Mouse (Mus musculus): Measurements from ENCODE around the gene Cbx7. TPM values are rescaled to one million over a fixed set of nuclear protein-coding genes. Genes with fewer than 3 reads are reported as not detected.

The Cbx7 gene
- total and polyA plus RNA-seq, 2 experiments: 4.0 to 10.1 TPM

GRCm38 (mm10) chr15:79928316-79928715, 42.6 kb downstream of the Cbx7 start:
- Histone ChIP-seq H3K36me3 (ENCODE audit: control insufficient read depth, insufficient read depth, low read length) (no peaks in the 10 kb centered on the region), H3K4me1 (ENCODE audit: control insufficient read depth, insufficient read depth, low read length) (0 out of 2 replicates have a peak, but pooled peaks cover 6% of the 10 kb centered on the region), H3K27me3 (ENCODE audit: control insufficient read depth, insufficient read depth, low read length) (no peaks in the 10 kb centered on the region), H3K9ac (ENCODE audit: low read depth, low read length) (no peak overlapping the region), H3K4me3 (ENCODE audit: insufficient read depth, low read depth, low read length) (no peak overlapping the region), H3K27ac (replicated peaks; ENCODE audit: insufficient read depth, low read depth, low read length) (peak overlapping the region; percentile 57), H3K79me2 (ENCODE audit: control insufficient read depth, insufficient read depth, low read length) (no peaks in the 10 kb centered on the region)
- peak; percentile 7 for DNase-seq (ENCODE audit: extremely low read depth, low read depth, low spot score)
- no peak for TF ChIP-seq CTCF (IDR thresholded peaks at IDR 0.05; ENCODE audit: low read depth, low read length)
- no peak for TF ChIP-seq POLR2A (IDR thresholded peaks at IDR 0.05; ENCODE audit: extremely low read depth, insufficient read depth, low read length)
- 96% methylated on average over 3 of the region's 3 CpGs for WGBS

GRCm38 (mm10) chr15:79927637-79928122, 43.2 kb downstream of the Cbx7 start:
- TF ChIP-seq POLR2A (IDR thresholded peaks at IDR 0.05; ENCODE audit: extremely low read depth, insufficient read depth, low read length): peak; percentile 74
- no peak for TF ChIP-seq CTCF (IDR thresholded peaks at IDR 0.05; ENCODE audit: low read depth, low read length)
- peak overlapping the region; percentile 57 for H3K27ac ChIP-seq (replicated peaks; ENCODE audit: insufficient read depth, low read depth, low read length)
- H3K79me2 ChIP-seq (ENCODE audit: control insufficient read depth, insufficient read depth, low read length): no peaks in the 10 kb centered on the region
- DNase-seq (ENCODE audit: extremely low read depth, low read depth, low spot score): peak; percentile 82
- 0 out of 2 replicates have a peak, but pooled peaks cover 6% of the 10 kb centered on the region for H3K4me1 ChIP-seq (ENCODE audit: control insufficient read depth, insufficient read depth, low read length)
- H3K9ac ChIP-seq (ENCODE audit: low read depth, low read length): peak overlapping the region; percentile 87
- no peaks in the 10 kb centered on the region for H3K36me3 ChIP-seq (ENCODE audit: control insufficient read depth, insufficient read depth, low read length)
- H3K27me3 ChIP-seq (ENCODE audit: control insufficient read depth, insufficient read depth, low read length): no peaks in the 10 kb centered on the region
- WGBS: under 1% methylated on average over 29 of the region's 29 CpGs
- H3K4me3 ChIP-seq (ENCODE audit: insufficient read depth, low read depth, low read length): peak overlapping the region; percentile 64

GRCm38 (mm10) chr15:79926856-79927416, 44.0 kb downstream of the Cbx7 start:
- no peak for DNase-seq (ENCODE audit: extremely low read depth, low read depth, low spot score)
- Histone ChIP-seq H3K4me1 (ENCODE audit: control insufficient read depth, insufficient read depth, low read length) (0 out of 2 replicates have a peak, but pooled peaks cover 6% of the 10 kb centered on the region), H3K4me3 (ENCODE audit: insufficient read depth, low read depth, low read length) (no peak overlapping the region), H3K27me3 (ENCODE audit: control insufficient read depth, insufficient read depth, low read length) (no peaks in the 10 kb centered on the region), H3K79me2 (ENCODE audit: control insufficient read depth, insufficient read depth, low read length) (no peaks in the 10 kb centered on the region), H3K9ac (ENCODE audit: low read depth, low read length) (no peak overlapping the region; the same call in 1 of the 2 replicates), H3K27ac (replicated peaks; ENCODE audit: insufficient read depth, low read depth, low read length) (no peak overlapping the region; the same call in 1 of the 2 replicates), H3K36me3 (ENCODE audit: control insufficient read depth, insufficient read depth, low read length) (no peaks in the 10 kb centered on the region)
- TF ChIP-seq CTCF (IDR thresholded peaks at IDR 0.05; ENCODE audit: low read depth, low read length) (no peak), POLR2A (IDR thresholded peaks at IDR 0.05; ENCODE audit: extremely low read depth, insufficient read depth, low read length) (no peak)
- WGBS: 93% methylated on average over 11 of the region's 11 CpGs

- no peak for DNase-seq (ENCODE audit: extremely low read depth, low read depth, low spot score)
- no peak overlapping the region for H3K4me3 ChIP-seq (ENCODE audit: insufficient read depth, low read depth, low read length)
- H3K9ac ChIP-seq (ENCODE audit: low read depth, low read length): no peak overlapping the region
- H3K27ac ChIP-seq (replicated peaks; ENCODE audit: insufficient read depth, low read depth, low read length): no peak overlapping the region
- H3K4me1 ChIP-seq (ENCODE audit: control insufficient read depth, insufficient read depth, low read length): no peaks in the 10 kb centered on the region
- TF ChIP-seq POLR2A (IDR thresholded peaks at IDR 0.05; ENCODE audit: extremely low read depth, insufficient read depth, low read length): no peak
- no peak for TF ChIP-seq CTCF (IDR thresholded peaks at IDR 0.05; ENCODE audit: low read depth, low read length)
- no peaks in the 10 kb centered on the region for H3K36me3 ChIP-seq (ENCODE audit: control insufficient read depth, insufficient read depth, low read length)
- no peaks in the 10 kb centered on the region for H3K79me2 ChIP-seq (ENCODE audit: control insufficient read depth, insufficient read depth, low read length)
- no peaks in the 10 kb centered on the region for H3K27me3 ChIP-seq (ENCODE audit: control insufficient read depth, insufficient read depth, low read length)
- 70% methylated on average over 2 of the region's 2 CpGs for WGBS
These were observed 51.1 kb downstream of the Cbx7 start for GRCm38 (mm10) chr15:79919787-79920186.

- TF ChIP-seq CTCF (IDR thresholded peaks at IDR 0.05; ENCODE audit: low read depth, low read length): no peak
- no peak for TF ChIP-seq POLR2A (IDR thresholded peaks at IDR 0.05; ENCODE audit: extremely low read depth, insufficient read depth, low read length)
- no peak for DNase-seq (ENCODE audit: extremely low read depth, low read depth, low spot score)
- WGBS: 91% methylated on average over 16 of the region's 16 CpGs
- Histone ChIP-seq H3K36me3 (ENCODE audit: control insufficient read depth, insufficient read depth, low read length) (no peaks in the 10 kb centered on the region), H3K79me2 (ENCODE audit: control insufficient read depth, insufficient read depth, low read length) (no peaks in the 10 kb centered on the region), H3K4me1 (ENCODE audit: control insufficient read depth, insufficient read depth, low read length) (no peaks in the 10 kb centered on the region), H3K27ac (replicated peaks; ENCODE audit: insufficient read depth, low read depth, low read length) (no peak overlapping the region), H3K27me3 (ENCODE audit: control insufficient read depth, insufficient read depth, low read length) (no peaks in the 10 kb centered on the region), H3K4me3 (ENCODE audit: insufficient read depth, low read depth, low read length) (no peak overlapping the region), H3K9ac (ENCODE audit: low read depth, low read length) (no peak overlapping the region)
These were observed 52.4 kb downstream of the Cbx7 start for GRCm38 (mm10) chr15:79918485-79918884.

GRCm38 (mm10) chr15:79917111-79917720, 53.7 kb downstream of the Cbx7 start:
- no peak for DNase-seq (ENCODE audit: extremely low read depth, low read depth, low spot score)
- H3K27me3 ChIP-seq (ENCODE audit: control insufficient read depth, insufficient read depth, low read length): no peaks in the 10 kb centered on the region
- H3K79me2 ChIP-seq (ENCODE audit: control insufficient read depth, insufficient read depth, low read length): no peaks in the 10 kb centered on the region
- TF ChIP-seq POLR2A (IDR thresholded peaks at IDR 0.05; ENCODE audit: extremely low read depth, insufficient read depth, low read length) (no peak), CTCF (IDR thresholded peaks at IDR 0.05; ENCODE audit: low read depth, low read length) (no peak)
- H3K36me3 ChIP-seq (ENCODE audit: control insufficient read depth, insufficient read depth, low read length): no peaks in the 10 kb centered on the region
- WGBS: 93% methylated on average over 14 of the region's 14 CpGs
- H3K27ac ChIP-seq (replicated peaks; ENCODE audit: insufficient read depth, low read depth, low read length): no peak overlapping the region
- H3K9ac ChIP-seq (ENCODE audit: low read depth, low read length): no peak overlapping the region
- no peak overlapping the region for H3K4me3 ChIP-seq (ENCODE audit: insufficient read depth, low read depth, low read length)
- H3K4me1 ChIP-seq (ENCODE audit: control insufficient read depth, insufficient read depth, low read length): no peaks in the 10 kb centered on the region
